Mouse (Mus musculus) heart, embryonic 16.5 days (tissue): ENCODE results near the gene Gm20388. TPM values are rescaled to one million over a fixed set of nuclear protein-coding genes. Genes with fewer than 3 reads are reported as not detected.
A peak's percentile ranks its signal among the peaks of the same experiment; 100 is the strongest.

Source experiments
- ATAC-seq: fragments of 200-750 bp; cut with Nextera tagmentation; replicated peaks from 2 replicates; pipeline ENCODE4 v1.8.0; 2017; ENCODE audit warnings: moderate number of reproducible peaks; ENCODE audit not compliant: insufficient read depth, low FRiP score; ENCODE audit errors: extremely low read depth
- H3K27ac ChIP-seq: fragments of 300-500 bp; sonication (generic); 2 replicates; pipeline ENCODE4 v1.5.1; 2014; ENCODE audit warnings: mild to moderate bottlenecking, low read length, control low read depth, moderate library complexity
- H3K27me3 ChIP-seq: fragments of 300-500 bp; sonication (generic); 2 replicates; pipeline ENCODE4 v1.6.1; 2014; ENCODE audit warnings: low read length, mixed read lengths; ENCODE audit not compliant: control insufficient read depth, insufficient read depth
- H3K36me3 ChIP-seq: fragments of 300-500 bp; sonication (generic); 2 replicates; pipeline ENCODE4 v1.6.1; 2014; ENCODE audit not compliant: control insufficient read depth, insufficient read depth
- H3K4me1 ChIP-seq: fragments of 300-500 bp; sonication (generic); 2 replicates; pipeline ENCODE4 v1.6.1; 2014; ENCODE audit warnings: low read length, mixed read lengths; ENCODE audit not compliant: control insufficient read depth, insufficient read depth
- H3K4me2 ChIP-seq: fragments of 300-500 bp; sonication (generic); 2 replicates; pipeline ENCODE4 v1.6.1; 2014; ENCODE audit warnings: low read depth, mild to moderate bottlenecking, control low read depth, low read length
- H3K4me3 ChIP-seq: fragments of 300-500 bp; sonication (generic); 2 replicates; pipeline ENCODE4 v1.5.1; 2014; ENCODE audit warnings: mild to moderate bottlenecking, control low read depth, low read length
- H3K9ac ChIP-seq: fragments of 300-500 bp; sonication (generic); 2 replicates; pipeline ENCODE4 v1.6.1; 2014; ENCODE audit warnings: low read length, control low read depth
- H3K9me3 ChIP-seq: fragments of 300-500 bp; sonication (generic); replicated peaks from 2 replicates; pipeline ENCODE4 v1.6.1; 2016; ENCODE audit warnings: low read length; ENCODE audit not compliant: control insufficient read depth
- WGBS: fragments of 180-500 bp; shearing (Covaris S2); extraction: QIAGEN DNeasy Blood & Tissue Kit; methylation state at CpG from one replicate; pipeline ENCODE4 v1.1.7; 2014; 5-methylcytosine and 5-hydroxymethylcytosine counted together
- polyA plus RNA-seq: library from polyadenylated mRNA; unstranded; fragments of >200 nt; fragmentation: Nextera tagmentation; extraction: Ambion mirVana; gene quantifications from 2 replicates; pipeline ENCODE4 v1.2.1, GENCODE M21; 2015

Gene Gm20388
- polyA plus RNA-seq, 1 experiment from 2014 or later = 4.5 TPM

GRCm38 (mm10) chr8:122845662-122846061, 2935.0 kb downstream of the Gm20388 start:
- no peak; the same call in 1 of the 2 replicates for ATAC-seq
- no peaks in the 10 kb centered on the region for H3K36me3 ChIP-seq
- H3K27me3 ChIP-seq = peaks cover 2% of the 10 kb centered on the region; the same call in 1 of the 2 replicates
- no peak overlapping the region for H3K27ac ChIP-seq
- H3K9ac ChIP-seq = no peak overlapping the region
- H3K9me3 ChIP-seq = no peaks in the 10 kb centered on the region
- no peak overlapping the region for H3K4me2 ChIP-seq
- WGBS = 44% methylated on average over 4 of the region's 4 CpGs
- H3K4me3 ChIP-seq = no peak overlapping the region
- peaks cover 13% of the 10 kb centered on the region for H3K4me1 ChIP-seq

GRCm38 (mm10) chr8:122847829-122848561, 2937.4 kb downstream of the Gm20388 start, which contains the start of gene Cdh15:
TSS of gene Cdh15 (plus strand) at chr8:122847966.
- Histone ChIP-seq H3K4me1 (peaks cover 13% of the 10 kb centered on the region), H3K4me3 (no peak within 1 kb of the TSS; the same call in 1 of the 2 replicates), H3K36me3 (no peaks in the 10 kb centered on the region), H3K9ac (no peak within 1 kb of the TSS), H3K9me3 (no peaks in the 10 kb centered on the region), H3K4me2 (peak within 1 kb of the TSS; percentile 53), H3K27ac (no peak within 1 kb of the TSS), H3K27me3 (peaks cover 2% of the 10 kb centered on the region; the same call in 1 of the 2 replicates)
- WGBS = 11% methylated on average over 17 of the region's 18 CpGs
- peak; percentile 90 for ATAC-seq

- ATAC-seq = no peak
- Histone ChIP-seq H3K36me3 (no peaks in the 10 kb centered on the region), H3K27me3 (peaks cover 2% of the 10 kb centered on the region; the same call in 1 of the 2 replicates), H3K9ac (no peak overlapping the region), H3K9me3 (no peaks in the 10 kb centered on the region), H3K27ac (no peak overlapping the region), H3K4me1 (peaks cover 18% of the 10 kb centered on the region), H3K4me2 (no peak overlapping the region), H3K4me3 (no peak overlapping the region)
- WGBS = 75% methylated on average over 9 of the region's 11 CpGs
Observed at GRCm38 (mm10) chr8:122849152-122849910, 2938.7 kb downstream of the Gm20388 start.

- Histone ChIP-seq H3K27ac (no peak overlapping the region), H3K9me3 (no peaks in the 10 kb centered on the region), H3K9ac (no peak overlapping the region), H3K27me3 (peaks cover 2% of the 10 kb centered on the region; the same call in 1 of the 2 replicates), H3K4me1 (peaks cover 14% of the 10 kb centered on the region), H3K36me3 (no peaks in the 10 kb centered on the region), H3K4me2 (no peak overlapping the region), H3K4me3 (no peak overlapping the region)
- WGBS = 56% methylated on average over 3 of the region's 3 CpGs
- ATAC-seq = no peak
Observed at GRCm38 (mm10) chr8:122850641-122851240, 2940.1 kb downstream of the Gm20388 start.

GRCm38 (mm10) chr8:122851692-122852545, 2941.3 kb downstream of the Gm20388 start:
- Histone ChIP-seq H3K27ac (no peak overlapping the region), H3K9me3 (no peaks in the 10 kb centered on the region), H3K9ac (no peak overlapping the region), H3K4me3 (no peak overlapping the region), H3K4me1 (peaks cover 10% of the 10 kb centered on the region), H3K27me3 (peaks cover 2% of the 10 kb centered on the region; the same call in 1 of the 2 replicates), H3K4me2 (no peak overlapping the region), H3K36me3 (no peaks in the 10 kb centered on the region)
- ATAC-seq = no peak
- 81% methylated on average over 12 of the region's 12 CpGs for WGBS

GRCm38 (mm10) chr8:122852546-122852905, 2941.9 kb downstream of the Gm20388 start:
- Histone ChIP-seq H3K4me3 (no peak overlapping the region), H3K9me3 (no peaks in the 10 kb centered on the region), H3K9ac (no peak overlapping the region), H3K27me3 (peaks cover 2% of the 10 kb centered on the region; the same call in 1 of the 2 replicates), H3K36me3 (no peaks in the 10 kb centered on the region), H3K27ac (no peak overlapping the region), H3K4me1 (peaks cover 10% of the 10 kb centered on the region), H3K4me2 (no peak overlapping the region)
- no peak for ATAC-seq
- WGBS = 64% methylated on average over 1 of the region's 1 CpGs

GRCm38 (mm10) chr8:122853340-122853771, 2942.7 kb downstream of the Gm20388 start:
- no peaks in the 10 kb centered on the region for H3K9me3 ChIP-seq
- no peak for ATAC-seq
- no peak overlapping the region for H3K4me3 ChIP-seq
- no peak overlapping the region for H3K27ac ChIP-seq
- no peak overlapping the region for H3K9ac ChIP-seq
- WGBS = 34% methylated on average over 11 of the region's 11 CpGs
- peaks cover 2% of the 10 kb centered on the region; the same call in 1 of the 2 replicates for H3K27me3 ChIP-seq
- peak overlapping the region; percentile 10; the same call in 1 of the 2 replicates for H3K4me2 ChIP-seq
- no peaks in the 10 kb centered on the region for H3K36me3 ChIP-seq
- H3K4me1 ChIP-seq = peaks cover 6% of the 10 kb centered on the region

- ATAC-seq = no peak
- no peaks in the 10 kb centered on the region; the same call in 1 of the 2 replicates for H3K27me3 ChIP-seq
- H3K9me3 ChIP-seq = no peaks in the 10 kb centered on the region
- H3K4me1 ChIP-seq = peaks cover 5% of the 10 kb centered on the region; the same call in 1 of the 2 replicates
- H3K9ac ChIP-seq = no peak overlapping the region
- no peak overlapping the region for H3K27ac ChIP-seq
- H3K4me2 ChIP-seq = no peak overlapping the region
- H3K36me3 ChIP-seq = no peaks in the 10 kb centered on the region
- 69% methylated on average over 7 of the region's 7 CpGs for WGBS
- no peak overlapping the region for H3K4me3 ChIP-seq
Observed at GRCm38 (mm10) chr8:122854388-122854787, 2943.7 kb downstream of the Gm20388 start.
